Mouse (Mus musculus) adrenal gland, postnatal 14 days (tissue): ENCODE measurements around the gene Klc3. TPM values are rescaled to one million over a fixed set of nuclear protein-coding genes. Genes with fewer than 3 reads are reported as not detected.

ENCODE experiments used
- DNase-seq: peaks from one replicate; pipeline ENCODE4 v3.0.0; 2021; ENCODE audit warnings: mixed read lengths
- microRNA-seq, 2 experiments: library from miRNA; unstranded; fragments of <30 nt; microRNA quantifications; one replicate each; pipeline ENCODE4 v1.2.0; 2021
- total RNA-seq: library from RNA; stranded (reverse); gene quantifications from 2 replicates; pipeline ENCODE4 v1.2.3, GENCODE M21; 2021

Klc3 gene
- total RNA-seq, 1 experiment from 2014 or later, result 1.3 TPM

GRCm38 (mm10) chr7:19359892-19360641 is 43.8 kb downstream of the Klc3 start:
- peak; percentile 83 for DNase-seq

GRCm38 (mm10) chr7:19359299-19359891 is 44.5 kb downstream of the Klc3 start, which contains the start of the genes Cd3eap and Ppp1r13l:
Gene Cd3eap (minus strand): TSS chr7:19359483.
Gene Ppp1r13l (plus strand): TSS chr7:19359749.
- DNase-seq, result peak; percentile 92

GRCm38 (mm10) chr7:19358634-19359033 is 45.3 kb downstream of the Klc3 start:
- DNase-seq, result no peak

GRCm38 (mm10) chr7:19357381-19358375 is 46.2 kb downstream of the Klc3 start:
- DNase-seq, result no peak

GRCm38 (mm10) chr7:19356311-19356710 is 47.6 kb downstream of the Klc3 start:
- DNase-seq, result no peak

GRCm38 (mm10) chr7:19354991-19355390 is 48.9 kb downstream of the Klc3 start:
- DNase-seq, result no peak

GRCm38 (mm10) chr7:19350221-19350620 is 53.7 kb downstream of the Klc3 start:
- no peak for DNase-seq

GRCm38 (mm10) chr7:19349188-19349915 is 54.6 kb downstream of the Klc3 start:
- no peak for DNase-seq

- DNase-seq, result peak; percentile 96
These were observed 58.9 kb downstream of the Klc3 start for GRCm38 (mm10) chr7:19344938-19345471.

Small RNAs within 50 kb of the gene (microRNA-seq; reads per million reads assigned to microRNA genes)
- gene Mir343, result 0 reads per million in 2 experiments

Other genes starting within 250 kb of the Klc3 start
- 0.71 and 0.93 TPM in 2 replicates for gene Gipr, start 238.0 kb downstream of the Klc3 start, total RNA-seq
- gene Eml2, start 227.7 kb downstream of the Klc3 start, total RNA-seq, result 36.9 and 46.6 TPM in 2 replicates
- 9.7 and 12.4 TPM in 2 replicates for gene Gpr4, start 191.6 kb downstream of the Klc3 start, total RNA-seq
- 27.5 and 28.5 TPM in 2 replicates for gene Opa3, start 175.8 kb downstream of the Klc3 start, total RNA-seq
- gene Vasp, start 132.3 kb downstream of the Klc3 start, total RNA-seq, result 62.0 and 79.0 TPM in 2 replicates
- gene Ppm1n, start 124.0 kb downstream of the Klc3 start, total RNA-seq, result 0.19 TPM in 1 of 2 replicates, not detected in the other
- gene Rtn2, start 121.5 kb downstream of the Klc3 start, total RNA-seq, result 6.0 and 7.9 TPM in 2 replicates
- 2.1 and 22.4 TPM in 2 replicates for gene Fosb, start 94.1 kb downstream of the Klc3 start, total RNA-seq
- gene Ercc1, start 59.3 kb downstream of the Klc3 start, total RNA-seq, result 37.1 and 46.7 TPM in 2 replicates
- gene Cd3eap, start 44.6 kb downstream of the Klc3 start, total RNA-seq, result 12.2 and 14.5 TPM in 2 replicates
- 7.3 and 8.3 TPM in 2 replicates for gene Ppp1r13l, start 44.4 kb downstream of the Klc3 start, total RNA-seq
- gene Ercc2, start 22.1 kb downstream of the Klc3 start, total RNA-seq, result 28.2 and 30.2 TPM in 2 replicates
- 0.74 and 0.79 TPM in 2 replicates for gene Ckm, start 672 bp upstream of the Klc3 start, total RNA-seq
- 45.1 and 45.2 TPM in 2 replicates for gene Mark4, start 54.7 kb upstream of the Klc3 start, total RNA-seq
- gene Exoc3l2, start 59.2 kb upstream of the Klc3 start, total RNA-seq, result 21.8 and 22.0 TPM in 2 replicates
- 6.7 and 8.6 TPM in 2 replicates for gene Bloc1s3, start 104.3 kb upstream of the Klc3 start, total RNA-seq
- 69.4 and 71.2 TPM in 2 replicates for gene Trappc6a, start 104.3 kb upstream of the Klc3 start, total RNA-seq
- 0.15 and 0.83 TPM in 2 replicates for gene Nkpd1, start 113.7 kb upstream of the Klc3 start, total RNA-seq
- gene Ppp1r37, start 159.0 kb upstream of the Klc3 start, total RNA-seq, result 58.8 and 64.2 TPM in 2 replicates
- gene Zfp296, start 173.2 kb upstream of the Klc3 start, total RNA-seq, result 0.44 and 1.1 TPM in 2 replicates
- gene Gemin7, start 173.5 kb upstream of the Klc3 start, total RNA-seq, result 59.3 and 65.4 TPM in 2 replicates
- gene Clasrp, start 200.4 kb upstream of the Klc3 start, total RNA-seq, result 36.9 and 52.2 TPM in 2 replicates
- 19.3 and 26.2 TPM in 2 replicates for gene Relb, start 225.3 kb upstream of the Klc3 start, total RNA-seq